Mouse (Mus musculus) embryonic fibroblast, embryonic 13.5 days (primary cell): ENCODE measurements around the gene Cpd.

Source experiments
- CTCF ChIP-seq: IDR thresholded peaks from 2 replicates; pipeline ENCODE4 v1.5.1; 2011; ENCODE audit warnings: mild to moderate bottlenecking, control low read depth, low read length, moderate library complexity, borderline replicate concordance; ENCODE audit not compliant: insufficient read depth
- POLR2A ChIP-seq: IDR thresholded peaks from 2 replicates; pipeline ENCODE4 v1.6.1; 2011; ENCODE audit warnings: low read depth, mild to moderate bottlenecking, control low read depth, low read length, moderate library complexity

DNA sequence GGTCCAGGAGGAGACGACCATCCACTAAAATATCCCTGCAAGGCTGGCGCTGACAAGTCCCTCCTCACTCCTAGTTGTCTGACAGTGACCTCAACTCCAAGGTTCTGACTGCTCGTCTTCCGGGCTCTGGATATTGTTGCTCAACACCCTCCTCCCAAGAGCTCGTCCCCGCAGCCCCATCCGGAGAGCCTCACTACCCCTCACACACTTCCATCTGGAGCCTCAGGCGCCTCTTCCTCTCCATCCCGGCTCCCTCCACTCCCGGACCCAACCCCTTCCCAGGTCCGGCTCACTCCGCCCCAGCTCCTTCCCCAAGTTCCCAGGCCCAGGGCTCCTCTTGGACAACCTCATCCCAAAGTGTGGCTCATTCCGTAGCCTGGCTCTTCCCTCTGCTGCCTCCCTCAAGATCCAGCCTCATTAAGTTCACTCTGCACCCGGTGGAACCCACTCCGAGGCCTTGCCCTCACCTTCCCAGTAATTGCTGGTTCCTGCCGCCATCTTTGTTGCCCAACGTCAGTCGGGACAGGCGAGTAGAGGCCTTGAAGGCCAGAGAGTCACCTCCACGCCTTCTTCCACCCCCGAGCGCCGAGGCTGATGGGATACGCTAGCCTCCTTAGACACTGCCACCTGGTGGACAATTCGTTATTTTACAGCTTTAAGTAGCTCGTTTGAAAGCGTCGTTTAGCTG lies 83.6 kb downstream of the Cpd start, which contains the start of gene Gosr1:
- peak; percentile 92 for TF ChIP-seq POLR2A
- TF ChIP-seq CTCF = peak; percentile 66; the same call in 1 of the 2 replicates
